Mouse (Mus musculus): ENCODE measurements around the gene Myo1d. TPM values are rescaled to one million over a fixed set of nuclear protein-coding genes. Genes with fewer than 3 reads are reported as not detected.

Myo1d gene
- polyA plus RNA-seq, 1 experiment, result 16.9 TPM

DNA sequence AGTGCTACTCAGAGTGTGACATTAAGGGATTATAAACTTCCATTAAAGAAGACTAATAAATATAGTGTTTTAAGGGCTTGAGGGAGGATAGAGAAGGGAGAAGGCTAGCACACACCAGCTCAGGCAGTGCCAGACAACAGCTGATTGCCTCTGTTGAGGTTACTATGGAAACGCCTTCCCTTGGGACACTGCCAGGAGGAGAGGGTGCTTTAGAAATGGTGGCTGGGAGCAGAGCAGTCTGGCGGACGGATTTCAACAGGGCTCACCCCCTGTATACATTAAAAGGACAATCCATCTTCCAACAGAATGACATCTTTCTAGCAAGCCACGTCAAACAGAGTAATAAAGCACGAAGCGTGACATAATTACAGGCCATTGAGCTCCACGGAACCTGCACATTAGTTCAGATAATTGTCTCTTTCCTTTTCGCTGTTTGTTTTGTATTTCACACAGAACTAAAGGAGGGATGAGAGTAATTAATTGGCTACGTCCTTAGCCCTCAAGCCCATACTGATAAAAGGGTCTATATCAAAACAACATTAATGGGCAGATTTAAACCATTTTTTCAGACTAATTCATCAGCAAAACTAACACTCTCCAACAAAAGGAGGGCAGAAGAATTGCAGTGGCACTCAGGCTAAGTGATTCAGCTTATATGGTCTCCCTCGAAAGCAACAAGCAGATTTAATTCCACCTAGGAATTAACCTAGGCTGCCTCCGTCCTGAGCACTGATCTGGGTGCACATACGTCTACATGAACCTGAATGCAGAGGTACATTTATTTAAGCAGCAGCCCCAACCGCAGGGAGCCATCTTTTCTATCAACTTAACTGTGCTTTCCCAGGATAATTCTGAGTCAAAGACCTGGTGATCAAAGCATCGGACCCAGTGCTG is 201.8 kb downstream of the Myo1d start:
- H3K4me1 ChIP-seq (ENCODE audit: control insufficient read depth, insufficient read depth, low read length), result no peaks in the 10 kb centered on the region
- H3K27ac ChIP-seq (ENCODE audit: insufficient read depth, low read length), result no peak overlapping the region
- no peak for TF ChIP-seq POLR2A (IDR thresholded peaks at IDR 0.05; ENCODE audit: borderline replicate concordance, insufficient read depth, low read length)
- TF ChIP-seq CTCF (IDR thresholded peaks at IDR 0.05; ENCODE audit: borderline replicate concordance, insufficient read depth, low read depth, low read length), result no peak
- peak overlapping the region; percentile 9 for H3K4me3 ChIP-seq (replicated peaks; ENCODE audit: insufficient read depth, low read depth, low read length)
- H3K27me3 ChIP-seq (ENCODE audit: control insufficient read depth, insufficient read depth, low read length), result no peaks in the 10 kb centered on the region
- peak; percentile 87 to 89 for DNase-seq
- WGBS, result 30% methylated on average over 14 of the region's 14 CpGs

DNA sequence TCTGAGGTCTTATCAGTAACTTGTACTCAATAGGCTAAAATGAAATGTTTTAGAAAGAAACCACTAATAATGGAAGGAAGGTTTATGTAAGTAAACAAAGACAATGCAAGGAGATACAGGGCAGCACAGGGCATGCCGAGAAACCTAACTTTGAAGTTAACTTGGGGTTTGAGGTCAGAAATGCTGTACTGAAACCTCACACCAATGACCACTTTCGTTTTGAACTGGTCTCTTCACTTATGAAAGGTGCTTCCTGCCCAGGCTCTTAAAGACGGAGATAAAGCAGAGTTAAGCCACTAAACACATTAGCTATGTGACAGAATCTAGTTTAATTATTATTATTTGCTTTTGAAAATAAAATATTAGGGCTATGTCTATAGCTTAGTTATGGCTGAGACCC is 204.0 kb downstream of the Myo1d start:
- TF ChIP-seq POLR2A (IDR thresholded peaks at IDR 0.05; ENCODE audit: borderline replicate concordance, insufficient read depth, low read length), result no peak
- TF ChIP-seq CTCF (IDR thresholded peaks at IDR 0.05; ENCODE audit: borderline replicate concordance, insufficient read depth, low read depth, low read length), result no peak
- no peak overlapping the region for H3K4me3 ChIP-seq (replicated peaks; ENCODE audit: insufficient read depth, low read depth, low read length)
- H3K4me1 ChIP-seq (ENCODE audit: control insufficient read depth, insufficient read depth, low read length), result no peaks in the 10 kb centered on the region
- no peak overlapping the region for H3K27ac ChIP-seq (ENCODE audit: insufficient read depth, low read length)
- WGBS, result 91% methylated on average over 3 of the region's 3 CpGs
- no peak for DNase-seq
- H3K27me3 ChIP-seq (ENCODE audit: control insufficient read depth, insufficient read depth, low read length), result no peaks in the 10 kb centered on the region

DNA sequence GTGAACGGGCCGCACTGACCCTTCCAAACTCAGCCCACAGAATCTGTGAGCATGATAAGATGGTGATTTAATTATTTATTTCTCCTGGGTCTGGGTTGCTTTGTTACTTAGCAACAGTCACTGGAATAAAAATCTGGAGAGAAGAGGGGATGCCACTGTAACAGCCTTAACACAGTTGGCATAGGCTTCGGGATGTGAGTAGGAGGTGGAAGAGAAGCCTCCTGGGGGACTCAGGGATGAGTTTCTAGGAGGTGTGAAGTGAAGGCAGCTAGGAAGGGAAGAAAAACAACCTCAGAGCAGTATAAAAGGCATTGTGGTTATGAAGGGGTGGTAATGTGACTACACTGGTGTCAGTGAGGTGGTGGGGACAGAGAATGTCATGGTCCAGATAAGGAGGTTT is 213.5 kb downstream of the Myo1d start:
- Histone ChIP-seq H3K27me3 (ENCODE audit: control insufficient read depth, insufficient read depth, low read length) (no peaks in the 10 kb centered on the region), H3K27ac (ENCODE audit: insufficient read depth, low read length) (no peak overlapping the region), H3K4me3 (replicated peaks; ENCODE audit: insufficient read depth, low read depth, low read length) (no peak overlapping the region), H3K4me1 (ENCODE audit: control insufficient read depth, insufficient read depth, low read length) (peaks cover 11% of the 10 kb centered on the region)
- WGBS, result 68% methylated on average over 3 of the region's 3 CpGs
- DNase-seq, result no peak
- TF ChIP-seq POLR2A (IDR thresholded peaks at IDR 0.05; ENCODE audit: borderline replicate concordance, insufficient read depth, low read length), result no peak
- no peak for TF ChIP-seq CTCF (IDR thresholded peaks at IDR 0.05; ENCODE audit: borderline replicate concordance, insufficient read depth, low read depth, low read length)

DNA sequence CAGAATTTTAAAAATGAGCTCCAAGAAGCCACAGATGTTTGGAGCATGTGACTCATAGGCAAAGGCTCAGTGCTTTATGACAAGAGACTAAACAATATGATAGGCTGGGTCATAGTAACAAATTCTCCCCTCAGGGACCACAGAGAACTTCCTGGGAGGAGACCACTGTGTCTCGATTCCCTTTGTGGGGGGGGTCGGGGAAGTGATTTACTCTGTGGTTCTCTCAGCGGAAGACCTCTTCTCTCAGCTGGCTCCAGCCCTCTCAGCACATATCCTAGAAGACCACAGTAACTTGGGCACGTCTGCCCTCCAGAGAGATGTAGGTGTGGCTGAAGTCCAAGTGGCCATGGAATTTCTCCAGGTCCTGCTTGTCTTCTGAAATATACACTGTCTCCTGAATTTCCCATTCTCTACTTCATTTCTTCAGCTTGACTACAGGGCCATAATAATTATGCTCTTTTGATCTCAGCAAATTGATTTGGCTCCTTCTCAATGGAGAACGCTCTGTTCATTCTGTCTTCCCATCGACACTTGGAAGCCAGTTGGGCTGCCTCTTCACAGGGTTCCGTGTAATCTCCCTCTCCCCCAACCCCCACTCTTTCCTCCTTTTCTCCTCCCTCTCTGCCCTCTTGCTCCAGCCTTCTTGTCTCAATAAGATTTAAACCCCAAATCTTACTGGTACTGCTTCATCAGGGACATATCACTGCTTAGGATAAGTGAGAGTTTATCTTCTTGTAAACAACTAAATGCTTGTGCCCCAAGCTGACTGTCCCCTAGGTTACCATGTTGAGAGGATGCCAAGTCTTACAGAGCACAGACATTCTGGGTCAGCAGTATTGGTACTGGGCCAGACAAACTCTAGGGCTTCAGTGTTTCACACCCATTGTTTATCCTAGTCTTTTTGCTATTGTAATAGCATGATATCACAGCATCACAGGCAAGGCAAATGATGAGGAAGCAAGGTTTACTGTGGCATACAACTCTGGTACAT is 214.6 kb downstream of the Myo1d start:
- no peak for TF ChIP-seq POLR2A (IDR thresholded peaks at IDR 0.05; ENCODE audit: borderline replicate concordance, insufficient read depth, low read length)
- TF ChIP-seq CTCF (IDR thresholded peaks at IDR 0.05; ENCODE audit: borderline replicate concordance, insufficient read depth, low read depth, low read length), result no peak
- no peaks in the 10 kb centered on the region for H3K27me3 ChIP-seq (ENCODE audit: control insufficient read depth, insufficient read depth, low read length)
- H3K4me1 ChIP-seq (ENCODE audit: control insufficient read depth, insufficient read depth, low read length), result peaks cover 11% of the 10 kb centered on the region
- H3K27ac ChIP-seq (ENCODE audit: insufficient read depth, low read length), result no peak overlapping the region
- H3K4me3 ChIP-seq (replicated peaks; ENCODE audit: insufficient read depth, low read depth, low read length), result no peak overlapping the region
- WGBS, result 14% methylated on average over 7 of the region's 7 CpGs
- peak; percentile 22 to 59 for DNase-seq

DNA sequence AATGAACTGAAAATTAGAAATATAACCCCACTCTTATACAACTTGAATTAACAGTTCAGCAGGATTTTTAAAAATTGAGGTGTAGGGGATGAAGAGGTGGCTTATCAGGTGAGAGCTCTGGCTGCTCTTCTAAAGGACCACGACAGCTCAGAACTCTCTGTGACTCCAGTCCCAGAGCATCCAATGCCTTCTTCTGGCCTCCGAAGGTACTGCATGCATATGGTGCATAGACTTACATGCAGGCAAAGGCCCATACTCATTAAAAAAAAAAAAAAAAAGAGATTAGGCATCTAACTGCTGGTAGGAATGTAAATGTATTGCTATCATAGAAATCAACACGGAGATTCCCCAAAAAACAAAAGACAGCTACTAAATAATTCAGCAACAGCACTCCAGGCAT is 217.3 kb downstream of the Myo1d start:
- no peak for DNase-seq
- Histone ChIP-seq H3K27ac (ENCODE audit: insufficient read depth, low read length) (no peak overlapping the region), H3K27me3 (ENCODE audit: control insufficient read depth, insufficient read depth, low read length) (no peaks in the 10 kb centered on the region), H3K4me1 (ENCODE audit: control insufficient read depth, insufficient read depth, low read length) (peaks cover 11% of the 10 kb centered on the region), H3K4me3 (replicated peaks; ENCODE audit: insufficient read depth, low read depth, low read length) (no peak overlapping the region)
- TF ChIP-seq POLR2A (IDR thresholded peaks at IDR 0.05; ENCODE audit: borderline replicate concordance, insufficient read depth, low read length), result no peak
- TF ChIP-seq CTCF (IDR thresholded peaks at IDR 0.05; ENCODE audit: borderline replicate concordance, insufficient read depth, low read depth, low read length), result 0 out of 2 replicates have a peak, but pooled peaks have one; percentile 22
- 61% methylated on average over 3 of the region's 3 CpGs for WGBS

DNA sequence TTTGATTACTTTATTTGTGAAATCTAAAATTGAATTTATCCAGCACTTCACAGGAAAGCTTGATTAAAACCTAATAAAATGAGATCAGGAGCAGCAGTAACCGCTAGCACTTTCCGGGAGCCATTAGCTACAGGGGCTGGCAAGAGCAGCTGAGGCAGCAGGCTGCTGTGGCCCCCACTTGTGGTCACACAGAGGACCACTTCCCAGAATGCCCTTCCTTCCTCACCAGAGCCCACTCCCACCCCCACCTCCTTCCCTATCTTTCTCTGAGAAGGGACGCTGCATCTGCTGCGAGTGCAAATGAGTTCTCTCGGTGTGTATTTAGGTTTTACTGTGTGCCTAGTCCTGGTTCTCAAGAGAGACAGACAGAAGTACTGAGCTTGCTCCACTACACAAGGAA is 219.1 kb downstream of the Myo1d start:
- Histone ChIP-seq H3K27ac (ENCODE audit: insufficient read depth, low read length) (no peak overlapping the region), H3K4me3 (replicated peaks; ENCODE audit: insufficient read depth, low read depth, low read length) (no peak overlapping the region), H3K4me1 (ENCODE audit: control insufficient read depth, insufficient read depth, low read length) (peaks cover 7% of the 10 kb centered on the region; the same call in 1 of the 2 replicates), H3K27me3 (ENCODE audit: control insufficient read depth, insufficient read depth, low read length) (no peaks in the 10 kb centered on the region)
- 87% methylated on average over 5 of the region's 5 CpGs for WGBS
- DNase-seq, result no peak
- TF ChIP-seq CTCF (IDR thresholded peaks at IDR 0.05; ENCODE audit: borderline replicate concordance, insufficient read depth, low read depth, low read length) (no peak), POLR2A (IDR thresholded peaks at IDR 0.05; ENCODE audit: borderline replicate concordance, insufficient read depth, low read length) (no peak)

DNA sequence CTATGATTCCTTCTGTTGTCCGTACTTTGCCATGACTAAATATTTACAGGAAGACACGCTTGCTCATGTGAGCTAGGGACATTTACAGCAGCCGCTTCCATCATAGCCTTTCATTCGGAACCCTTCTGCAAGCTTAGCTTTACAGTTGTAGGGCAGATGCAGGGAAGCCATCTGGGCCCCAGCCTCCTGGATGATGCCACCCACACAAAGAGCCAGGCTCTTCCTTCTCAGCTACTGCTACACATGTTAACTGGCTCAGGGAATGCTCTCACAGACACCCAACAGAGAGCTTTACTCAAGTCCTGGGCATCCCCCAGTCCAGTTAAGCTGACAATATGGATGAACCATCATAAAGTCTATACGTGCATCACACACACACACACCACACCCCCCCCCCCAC is 224.4 kb downstream of the Myo1d start:
- H3K4me3 ChIP-seq (replicated peaks; ENCODE audit: insufficient read depth, low read depth, low read length), result no peak overlapping the region
- 96% methylated on average over 5 of the region's 5 CpGs for WGBS
- DNase-seq, result no peak

More for the DNA sequence above, 224.4 kb downstream of the Myo1d start:
- TF ChIP-seq CTCF (IDR thresholded peaks at IDR 0.05; ENCODE audit: borderline replicate concordance, insufficient read depth, low read depth, low read length) (no peak), POLR2A (IDR thresholded peaks at IDR 0.05; ENCODE audit: borderline replicate concordance, insufficient read depth, low read length) (no peak)
- Histone ChIP-seq H3K27ac (ENCODE audit: insufficient read depth, low read length) (no peak overlapping the region), H3K27me3 (ENCODE audit: control insufficient read depth, insufficient read depth, low read length) (no peaks in the 10 kb centered on the region), H3K4me1 (ENCODE audit: control insufficient read depth, insufficient read depth, low read length) (peaks cover 15% of the 10 kb centered on the region)

All from cerebellum, adult 2 months (tissue).